Mouse (Mus musculus): ENCODE measurements around the gene Utrn. TPM values are rescaled to one million over a fixed set of nuclear protein-coding genes. Genes with fewer than 3 reads are reported as not detected.

The Utrn gene
- total and polyA plus RNA-seq, 3 experiments: 0.31 to 1.1 (median 0.67) TPM

DNA sequence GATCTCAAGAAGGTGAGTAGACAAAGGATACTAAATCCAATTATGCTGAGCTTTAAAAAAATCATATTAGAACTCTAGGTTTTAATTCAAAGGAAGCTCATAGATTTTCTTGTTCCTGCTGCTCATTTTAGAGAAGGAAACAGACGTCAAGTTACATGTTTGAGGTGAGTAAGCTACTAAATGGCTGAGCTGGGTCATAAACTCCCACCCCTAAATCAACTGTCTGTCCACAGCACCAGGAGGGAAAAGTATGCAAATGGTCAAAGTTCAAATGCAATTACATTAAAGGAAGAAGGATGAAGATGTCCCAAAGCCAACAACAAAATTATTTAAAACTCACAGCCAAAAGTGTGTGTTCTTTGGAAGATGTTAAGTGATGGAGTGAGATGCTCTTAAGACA lies 139.5 kb downstream of the Utrn start:
- dilution Hi-C loops (cut with MboI; ENCODE audit: extremely low pct_ligation_motif_present, extremely low pct_unique_long_range_greater_than_20kb, low sequenced_read_pairs): no loop called here
- in situ Hi-C loops (cut with MboI; ENCODE audit: low pct_ligation_motif_present, low pct_unique_long_range_greater_than_20kb, low sequenced_read_pairs): no loop called here

DNA sequence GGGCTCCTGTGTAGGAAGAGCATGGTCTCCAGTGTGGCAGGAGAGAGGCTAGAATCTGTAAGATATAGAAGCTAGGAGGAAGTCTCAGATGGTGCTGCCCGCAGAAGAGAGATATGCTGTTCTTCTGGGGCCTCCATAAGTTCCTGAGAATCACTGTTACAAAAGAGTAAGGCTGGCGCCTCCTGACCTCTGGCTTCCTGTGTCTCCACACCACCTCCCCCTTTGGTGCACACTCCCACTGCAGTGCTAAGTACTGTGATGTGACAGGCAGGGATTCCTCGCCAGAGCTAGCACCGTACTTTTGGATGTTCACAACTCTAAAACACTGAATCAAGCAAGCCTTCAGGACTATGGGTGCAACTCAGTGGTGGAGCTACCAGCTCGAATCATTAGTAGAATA lies 140.1 kb downstream of the Utrn start:
- in situ Hi-C loops (cut with MboI; ENCODE audit: low pct_ligation_motif_present, low pct_unique_long_range_greater_than_20kb, low sequenced_read_pairs) (no loop called here), dilution Hi-C loops (cut with MboI; ENCODE audit: extremely low pct_ligation_motif_present, extremely low pct_unique_long_range_greater_than_20kb, low sequenced_read_pairs) (no loop called here)
- Histone ChIP-seq H3K79me2 (replicated peaks; ENCODE audit: control insufficient read depth, extremely low read depth, insufficient read depth, poor library complexity, severe bottlenecking) (no peaks in the 10 kb centered on the region), H3K4me2 (ENCODE audit: insufficient read depth, low read depth, poor library complexity, severe bottlenecking) (no peak overlapping the region), H3K27me3 (replicated peaks) (no peaks in the 10 kb centered on the region), H3K27ac (ENCODE audit: insufficient read depth, low read depth) (no peak overlapping the region), H3K9me3 (replicated peaks; ENCODE audit: low read length) (no peaks in the 10 kb centered on the region), H3K4me3 (replicated peaks in 1 of 3; ENCODE audit: low read depth in 2 of 3, low read length in 2 of 3, poor library complexity in 1 of 3) (no peak overlapping the region), H3K9ac (ENCODE audit: insufficient read depth, low read depth) (no peak overlapping the region), H3K36me3 (replicated peaks in 1 of 2; ENCODE audit: control insufficient read depth in 1 of 2, insufficient read depth in 1 of 2, low read length in 1 of 2) (no peaks in the 10 kb centered on the region), H3K4me1 (ENCODE audit: control insufficient read depth in 1 of 2, insufficient read depth in 2 of 2) (peaks cover 0 to 4% of the 10 kb centered on the region in 2 experiments; a peak in 2 of 4 replicates)
- TF ChIP-seq PAX5 (IDR thresholded peaks at IDR 0.05; ENCODE audit: low read length) (no peak), POLR2A (IDR thresholded peaks at IDR 0.05; ENCODE audit: low read depth, low read length) (no peak), CTCF (conservative IDR thresholded peaks at IDR 0.05 in 1 of 2, IDR thresholded peaks at IDR 0.05 in 1 of 2; ENCODE audit: low read depth in 2 of 2, low read length in 2 of 2) (no peak), ELF1 (IDR thresholded peaks at IDR 0.05; ENCODE audit: low read depth, low read length) (no peak), EP300 (IDR thresholded peaks at IDR 0.05; ENCODE audit: low read length) (no peak), JUND (conservative IDR thresholded peaks at IDR 0.05; ENCODE audit: low read depth, low read length) (no peak), ZC3H11A (IDR thresholded peaks at IDR 0.05; ENCODE audit: low read depth, low read length) (no peak), MEF2A (IDR thresholded peaks at IDR 0.05; ENCODE audit: borderline replicate concordance, low read depth, low read length) (no peak)
- no peak for DNase-seq (ENCODE audit: extremely low read depth)

More for the DNA sequence above, 139.5 kb downstream of the Utrn start:
- Histone ChIP-seq H3K4me3 (replicated peaks in 1 of 3; ENCODE audit: low read depth in 2 of 3, low read length in 2 of 3, poor library complexity in 1 of 3) (no peak overlapping the region), H3K9me3 (replicated peaks; ENCODE audit: low read length) (no peaks in the 10 kb centered on the region), H3K27me3 (replicated peaks) (no peaks in the 10 kb centered on the region), H3K36me3 (replicated peaks in 1 of 2; ENCODE audit: control insufficient read depth in 1 of 2, insufficient read depth in 1 of 2, low read length in 1 of 2) (no peaks in the 10 kb centered on the region), H3K79me2 (replicated peaks; ENCODE audit: control insufficient read depth, extremely low read depth, insufficient read depth, poor library complexity, severe bottlenecking) (no peaks in the 10 kb centered on the region), H3K9ac (ENCODE audit: insufficient read depth, low read depth) (no peak overlapping the region), H3K27ac (ENCODE audit: insufficient read depth, low read depth) (no peak overlapping the region), H3K4me2 (ENCODE audit: insufficient read depth, low read depth, poor library complexity, severe bottlenecking) (no peak overlapping the region), H3K4me1 (ENCODE audit: control insufficient read depth in 1 of 2, insufficient read depth in 2 of 2) (peaks cover 0 to 4% of the 10 kb centered on the region in 2 experiments; a peak in 2 of 4 replicates)
- no peak for TF ChIP-seq JUN (IDR thresholded peaks at IDR 0.05; ENCODE audit: insufficient read depth, low read depth, low read length)
- no peak for TF ChIP-seq ELF1 (IDR thresholded peaks at IDR 0.05; ENCODE audit: low read depth, low read length)
- no peak for TF ChIP-seq POLR2AphosphoS2 (IDR thresholded peaks at IDR 0.05; ENCODE audit: low read depth, low read length)
- no peak for TF ChIP-seq CTCF (conservative IDR thresholded peaks at IDR 0.05 in 1 of 2, IDR thresholded peaks at IDR 0.05 in 1 of 2; ENCODE audit: low read depth in 2 of 2, low read length in 2 of 2)
- no peak for TF ChIP-seq RAD21 (IDR thresholded peaks at IDR 0.05; ENCODE audit: low read depth, low read length)
- no peak for TF ChIP-seq IRF4 (IDR thresholded peaks at IDR 0.05; ENCODE audit: low read depth, low read length)
- TF ChIP-seq MXI1 (IDR thresholded peaks at IDR 0.05; ENCODE audit: low read depth, low read length): no peak
- no peak for DNase-seq (ENCODE audit: extremely low read depth)

DNA sequence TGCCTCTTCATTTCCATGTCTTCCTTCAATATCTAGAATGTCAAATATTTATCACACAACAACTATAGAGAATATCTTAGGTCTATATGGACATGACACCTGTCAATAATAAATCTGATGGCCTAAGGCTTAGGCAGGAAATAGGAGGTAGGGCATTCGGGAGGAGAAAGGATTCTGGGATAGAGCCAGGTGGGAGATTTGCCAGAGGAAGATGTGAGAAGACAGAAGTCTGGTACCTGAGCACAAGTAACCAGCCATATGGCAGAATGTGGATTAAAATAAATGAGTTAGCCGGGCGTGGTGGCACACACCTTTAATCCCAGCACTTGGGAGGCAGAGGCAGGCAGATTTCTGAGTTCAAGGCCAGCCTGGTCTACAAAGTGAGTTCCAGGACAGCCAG lies 141.3 kb downstream of the Utrn start:
- peaks cover 0 to 4% of the 10 kb centered on the region in 2 experiments; a peak in 2 of 4 replicates for H3K4me1 ChIP-seq (ENCODE audit: control insufficient read depth in 1 of 2, insufficient read depth in 2 of 2)
- H3K27ac ChIP-seq (ENCODE audit: insufficient read depth, low read depth): no peak overlapping the region
- no peak for DNase-seq (ENCODE audit: extremely low read depth)
- H3K27me3 ChIP-seq (replicated peaks): no peaks in the 10 kb centered on the region
- H3K4me2 ChIP-seq (ENCODE audit: insufficient read depth, low read depth, poor library complexity, severe bottlenecking): no peak overlapping the region
- H3K36me3 ChIP-seq (replicated peaks in 1 of 2; ENCODE audit: control insufficient read depth in 1 of 2, insufficient read depth in 1 of 2, low read length in 1 of 2): no peaks in the 10 kb centered on the region
- H3K9me3 ChIP-seq (replicated peaks; ENCODE audit: low read length): no peaks in the 10 kb centered on the region
- TF ChIP-seq BHLHE40 (IDR thresholded peaks at IDR 0.05; ENCODE audit: low read depth, low read length): no peak
- no peak for TF ChIP-seq RAD21 (IDR thresholded peaks at IDR 0.05; ENCODE audit: low read depth, low read length)
- TF ChIP-seq MAZ (IDR thresholded peaks at IDR 0.05; ENCODE audit: low read depth, low read length): no peak
- no peak for TF ChIP-seq MYC (IDR thresholded peaks at IDR 0.05; ENCODE audit: low read depth, low read length)
- TF ChIP-seq MAFK (IDR thresholded peaks at IDR 0.05; ENCODE audit: insufficient replicate concordance, low read length): no peak
- no peak for TF ChIP-seq EP300 (IDR thresholded peaks at IDR 0.05; ENCODE audit: low read length)
- TF ChIP-seq SIN3A (IDR thresholded peaks at IDR 0.05; ENCODE audit: low read length): no peak
- no peak for TF ChIP-seq TBP (conservative IDR thresholded peaks at IDR 0.05; ENCODE audit: low read depth, low read length)
- TF ChIP-seq JUN (IDR thresholded peaks at IDR 0.05; ENCODE audit: insufficient read depth, low read depth, low read length): no peak
- no peak for TF ChIP-seq POLR2AphosphoS2 (IDR thresholded peaks at IDR 0.05; ENCODE audit: low read depth, low read length)
- TF ChIP-seq ZC3H11A (IDR thresholded peaks at IDR 0.05; ENCODE audit: low read depth, low read length): no peak
- no peak for TF ChIP-seq HCFC1 (IDR thresholded peaks at IDR 0.05; ENCODE audit: low read depth, low read length)
- no peak for TF ChIP-seq E2F4 (IDR thresholded peaks at IDR 0.05; ENCODE audit: insufficient replicate concordance, low read depth, low read length)
- no peak for TF ChIP-seq RCOR1 (conservative IDR thresholded peaks at IDR 0.05; ENCODE audit: low read depth, low read length)
- no peak for TF ChIP-seq ELF1 (IDR thresholded peaks at IDR 0.05; ENCODE audit: low read depth, low read length)
- TF ChIP-seq ETS1 (conservative IDR thresholded peaks at IDR 0.05; ENCODE audit: low read depth, low read length): no peak
- no peak for TF ChIP-seq ZNF384 (IDR thresholded peaks at IDR 0.05; ENCODE audit: low read depth, low read length)
- TF ChIP-seq CHD1 (IDR thresholded peaks at IDR 0.05; ENCODE audit: low read depth, low read length): no peak
- dilution Hi-C loops (cut with MboI; ENCODE audit: extremely low pct_ligation_motif_present, extremely low pct_unique_long_range_greater_than_20kb, low sequenced_read_pairs) (no loop called here), in situ Hi-C loops (cut with MboI; ENCODE audit: low pct_ligation_motif_present, low pct_unique_long_range_greater_than_20kb, low sequenced_read_pairs) (no loop called here)
- no peak overlapping the region for H3K4me3 ChIP-seq (replicated peaks in 1 of 3; ENCODE audit: low read depth in 2 of 3, low read length in 2 of 3, poor library complexity in 1 of 3)
- no peak overlapping the region for H3K9ac ChIP-seq (ENCODE audit: insufficient read depth, low read depth)
- H3K79me2 ChIP-seq (replicated peaks; ENCODE audit: control insufficient read depth, extremely low read depth, insufficient read depth, poor library complexity, severe bottlenecking): no peaks in the 10 kb centered on the region
